Mouse (Mus musculus) heart, adult 2 months (tissue): Measurements from ENCODE around the gene Mansc1. TPM values are rescaled to one million over a fixed set of nuclear protein-coding genes. Genes with fewer than 3 reads are reported as not detected.

Experiments used
- DNase-seq, 2 experiments: peaks; one replicate each; pipeline ENCODE4 v3.0.0; 2021
- H3K27ac ChIP-seq: fragments of 200-600 bp; 2 replicates; pipeline ENCODE4 v1.8.1; 2022
- H3K27me3 ChIP-seq: fragments of 200-500 bp; 2 replicates; pipeline ENCODE4 v1.6.1; 2012; ENCODE audit warnings: mild to moderate bottlenecking, low read length, inconsistent platforms, mixed read lengths; ENCODE audit not compliant: control insufficient read depth, insufficient read depth
- H3K36me3 ChIP-seq: fragments of 200-500 bp; 2 replicates; pipeline ENCODE4 v1.6.1; 2012; ENCODE audit warnings: low read length, inconsistent platforms; ENCODE audit not compliant: control insufficient read depth, insufficient read depth
- H3K4me1 ChIP-seq: fragments of 200-500 bp; 2 replicates; pipeline ENCODE4 v1.6.1; 2011; ENCODE audit warnings: low read length; ENCODE audit not compliant: control insufficient read depth, insufficient read depth
- H3K4me3 ChIP-seq: fragments of 200-600 bp; 2 replicates; pipeline ENCODE4 v1.8.1; 2022
- H3K79me2 ChIP-seq: fragments of 200-500 bp; replicated peaks from 2 replicates; pipeline ENCODE4 v1.6.1; 2012; ENCODE audit warnings: mild to moderate bottlenecking, inconsistent platforms, low read length, moderate library complexity, mixed read lengths; ENCODE audit not compliant: control insufficient read depth, insufficient read depth
- H3K9ac ChIP-seq: fragments of 200-500 bp; 2 replicates; pipeline ENCODE4 v1.6.1; 2012; ENCODE audit warnings: low read depth, mild to moderate bottlenecking, control low read depth, inconsistent platforms, low read length, mixed read lengths
- CTCF ChIP-seq: fragments of 200-600 bp; IDR thresholded peaks from 2 replicates; pipeline ENCODE4 v1.8.1; 2022; ENCODE audit warnings: antibody characterized with exemption, mild to moderate bottlenecking, moderate library complexity
- EP300 ChIP-seq: fragments of 200-500 bp; IDR thresholded peaks from 2 replicates; pipeline ENCODE4 v1.6.1; 2011; ENCODE audit warnings: low read depth, low read length, control low read depth; ENCODE audit not compliant: insufficient read depth
- POLR2A ChIP-seq: fragments of 200-500 bp; IDR thresholded peaks from 2 replicates; pipeline ENCODE4 v1.6.1; 2011; ENCODE audit warnings: mild to moderate bottlenecking, low read depth, low read length, control low read depth; ENCODE audit not compliant: insufficient read depth
- WGBS: fragments of 180-500 bp; shearing (Covaris S2); methylation state at CpG from one replicate; pipeline ENCODE4 v1.1.7; 2018; 5-methylcytosine and 5-hydroxymethylcytosine counted together
- intact Hi-C: fragments of 180-260 bp; cut with DNase I; formaldehyde crosslinking; loops from one replicate; pipeline ENCODE4 v1.15.1; 2025
- polyA plus RNA-seq: library from polyadenylated mRNA; depleted of rRNA; stranded (reverse); fragments of >200 nt; gene quantifications from 2 replicates; pipeline ENCODE4 v1.2.3, GENCODE M21; 2012
- total RNA-seq, 2 experiments: library from RNA; stranded (reverse); gene quantifications; 2 replicates each; pipeline ENCODE4 v1.2.3; 2021

The Mansc1 gene
- total and polyA plus RNA-seq, 3 experiments, result 4.3 to 5.5 (median 4.5) TPM

DNA sequence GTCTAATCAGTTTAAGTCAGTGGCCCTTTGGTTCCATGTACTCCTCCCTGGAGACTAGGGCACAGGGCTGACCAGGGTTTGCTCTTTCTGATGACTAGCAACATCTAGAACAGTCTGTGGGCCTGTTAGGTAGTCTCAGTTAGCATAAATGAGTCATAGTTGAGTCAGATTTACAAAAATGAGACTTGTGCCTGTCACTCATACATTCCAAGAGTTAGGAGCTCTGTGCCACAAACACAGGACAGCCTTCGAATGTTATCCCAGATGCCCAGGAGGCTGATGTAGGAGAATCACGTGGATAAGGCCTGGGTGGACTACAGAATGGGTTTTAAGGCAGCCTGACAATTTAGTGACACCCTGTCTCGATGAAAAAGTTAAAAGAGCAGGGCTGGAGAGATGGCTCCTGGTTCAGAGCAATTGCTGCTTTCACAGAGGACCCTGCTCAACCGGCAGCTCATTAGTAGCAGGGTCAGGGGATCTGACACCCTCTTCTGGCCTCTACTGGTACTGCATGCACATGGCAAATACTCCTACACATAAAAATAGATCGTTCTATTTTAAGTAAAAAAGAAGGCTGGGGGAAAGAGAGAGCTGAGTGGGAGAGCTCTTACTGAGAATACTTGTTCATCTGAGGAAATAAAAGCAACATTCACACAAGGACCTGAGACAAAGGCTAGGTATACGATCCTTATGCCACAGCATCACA lies 11.3 kb downstream of the Mansc1 start:
- Histone ChIP-seq H3K4me3 (no peak overlapping the region), H3K9ac (no peak overlapping the region), H3K27me3 (no peaks in the 10 kb centered on the region), H3K36me3 (no peaks in the 10 kb centered on the region; the same call in 1 of the 2 replicates), H3K27ac (no peak overlapping the region), H3K79me2 (no peaks in the 10 kb centered on the region), H3K4me1 (peaks cover 4% of the 10 kb centered on the region)
- 57% methylated on average over 6 of the region's 6 CpGs for WGBS
- intact Hi-C loops, result no loop called here
- DNase-seq, result no peak
- TF ChIP-seq POLR2A, result no peak
- TF ChIP-seq CTCF, result peak; percentile 71

GRCm38 (mm10) chr6:134620129-134620528 lies 12.2 kb downstream of the Mansc1 start:
- Histone ChIP-seq H3K9ac (no peak overlapping the region), H3K27me3 (no peaks in the 10 kb centered on the region), H3K27ac (no peak overlapping the region), H3K36me3 (no peaks in the 10 kb centered on the region; the same call in 1 of the 2 replicates), H3K79me2 (no peaks in the 10 kb centered on the region), H3K4me1 (peaks cover 4% of the 10 kb centered on the region), H3K4me3 (no peak overlapping the region)
- no peak for DNase-seq
- intact Hi-C loops, result no loop called here
- 55% methylated on average over 3 of the region's 3 CpGs for WGBS
- TF ChIP-seq POLR2A (no peak), CTCF (no peak), EP300 (no peak)

- DNase-seq, result no peak
- Histone ChIP-seq H3K4me1 (peaks cover 4% of the 10 kb centered on the region), H3K9ac (no peak overlapping the region), H3K4me3 (no peak overlapping the region), H3K79me2 (no peaks in the 10 kb centered on the region), H3K27me3 (no peaks in the 10 kb centered on the region), H3K36me3 (no peaks in the 10 kb centered on the region), H3K27ac (no peak overlapping the region)
- no peak for TF ChIP-seq POLR2A
- TF ChIP-seq EP300, result no peak
- TF ChIP-seq CTCF, result no peak
- intact Hi-C loops, result loop anchor here (10.0 kb wide), 1 partner anchor 653 kb away; no protein-coding TSS in a partner anchor
- WGBS, result 52% methylated on average over 3 of the region's 3 CpGs
Observed at GRCm38 (mm10) chr6:134617589-134617988, 14.7 kb downstream of the Mansc1 start.

- no peaks in the 10 kb centered on the region for H3K79me2 ChIP-seq
- H3K4me1 ChIP-seq, result no peaks in the 10 kb centered on the region
- H3K36me3 ChIP-seq, result no peaks in the 10 kb centered on the region
- intact Hi-C loops, result loop anchor here (1.0 to 10.0 kb wide), 3 partner anchors 26 to 650 kb away; no protein-coding TSS in a partner anchor
- peak; percentile 87 to 89 for DNase-seq
- H3K27ac ChIP-seq, result peak overlapping the region; percentile 34
- no peak for TF ChIP-seq POLR2A
- TF ChIP-seq CTCF, result no peak; the same call in 1 of the 2 replicates
- peak; percentile 89 for TF ChIP-seq EP300
- H3K9ac ChIP-seq, result no peak overlapping the region
- 7% methylated on average over 16 of the region's 16 CpGs for WGBS
- H3K4me3 ChIP-seq, result peak overlapping the region; percentile 47
- no peaks in the 10 kb centered on the region for H3K27me3 ChIP-seq
Observed at GRCm38 (mm10) chr6:134614723-134615648, 17.3 kb downstream of the Mansc1 start.

GRCm38 (mm10) chr6:134614322-134614721 lies 18.0 kb downstream of the Mansc1 start:
- no peak for DNase-seq
- Histone ChIP-seq H3K4me1 (no peaks in the 10 kb centered on the region), H3K4me3 (no peak overlapping the region), H3K36me3 (no peaks in the 10 kb centered on the region), H3K9ac (no peak overlapping the region), H3K27ac (no peak overlapping the region), H3K79me2 (no peaks in the 10 kb centered on the region), H3K27me3 (no peaks in the 10 kb centered on the region)
- TF ChIP-seq EP300, result no peak
- TF ChIP-seq POLR2A, result no peak
- TF ChIP-seq CTCF, result no peak
- 19% methylated on average over 4 of the region's 4 CpGs for WGBS
- intact Hi-C loops, result loop anchor here (2.0 to 10.0 kb wide), 2 partner anchors 26 to 650 kb away; no protein-coding TSS in a partner anchor
